Mouse (Mus musculus) ES-E14 (cell line): ENCODE data around the gene Ccdc194.

Source experiments
- CHD2 ChIP-seq: IDR thresholded peaks from 2 replicates; pipeline ENCODE4 v1.6.1; 2014; ENCODE audit warnings: mild to moderate bottlenecking, low read depth, low read length, inconsistent platforms
- HCFC1 ChIP-seq: IDR thresholded peaks from 2 replicates; pipeline ENCODE4 v1.6.1; 2012; ENCODE audit warnings: low read length, inconsistent platforms, borderline replicate concordance; ENCODE audit not compliant: insufficient read depth
- MAFK ChIP-seq: IDR thresholded peaks from 2 replicates; pipeline ENCODE4 v1.6.1; 2014; ENCODE audit warnings: mild to moderate bottlenecking, low read depth, low read length, inconsistent platforms; ENCODE audit not compliant: insufficient read depth
- ZC3H11A ChIP-seq: IDR thresholded peaks from 2 replicates; pipeline ENCODE4 v1.6.1; 2012; ENCODE audit warnings: low read depth, mild to moderate bottlenecking, inconsistent platforms, low read length, borderline replicate concordance
- ZNF384 ChIP-seq: IDR thresholded peaks from 2 replicates; pipeline ENCODE4 v1.6.1; 2012; ENCODE audit warnings: low read depth, low read length, inconsistent platforms

DNA sequence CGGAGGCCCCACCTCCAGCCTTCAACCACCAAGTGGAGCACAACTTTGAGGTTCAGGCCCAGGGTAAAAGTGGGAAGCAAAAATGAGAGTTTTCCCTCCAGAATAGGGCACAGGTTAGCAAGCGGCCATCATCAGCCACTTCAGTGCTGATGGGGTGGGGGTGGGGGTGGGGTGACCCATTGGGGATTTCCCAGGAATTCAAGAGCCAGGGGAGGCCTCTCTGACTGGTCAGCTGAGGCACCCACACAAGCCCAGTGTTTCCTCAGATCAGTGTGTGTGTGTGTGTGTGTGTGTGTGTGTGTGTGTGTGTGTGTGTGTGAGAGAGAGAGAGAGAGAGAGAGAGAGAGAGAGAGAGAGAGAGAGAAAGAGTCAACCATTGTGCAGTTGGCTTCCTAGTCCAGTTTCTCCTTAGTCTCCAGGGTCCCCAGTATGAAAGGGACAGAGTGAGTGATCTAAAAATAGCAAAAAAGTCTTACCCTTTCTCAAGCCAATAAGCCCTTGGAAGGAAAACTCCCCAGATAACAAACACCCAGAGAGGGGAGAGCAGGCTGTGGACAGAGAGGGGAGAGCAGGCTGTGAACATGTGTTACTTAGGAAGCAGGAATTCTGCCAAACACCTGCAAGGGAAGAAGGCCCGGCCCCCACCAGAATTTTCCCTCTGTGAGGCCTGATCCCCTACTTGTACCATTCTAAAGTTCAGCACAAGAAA is 1.8 kb upstream of the Ccdc194 start:
- TF ChIP-seq CHD2, result no peak
- TF ChIP-seq MAFK, result no peak
- TF ChIP-seq HCFC1, result no peak
- TF ChIP-seq ZC3H11A, result no peak
- TF ChIP-seq ZNF384, result no peak
